Mouse (Mus musculus): ENCODE results near the gene Lama2. TPM values are rescaled to one million over a fixed set of nuclear protein-coding genes. Genes with fewer than 3 reads are reported as not detected.
A peak's percentile ranks its signal among the peaks of the same experiment; 100 is the strongest.
"Not testable (repeated sequence)": the region's sequence is repeated elsewhere in the genome, so short reads cannot be mapped to it uniquely, and the experiment has no call there.

Gene Lama2
- total and polyA plus RNA-seq, 2 experiments from 2014 or later, result 5.6 to 18.2 TPM

DNA sequence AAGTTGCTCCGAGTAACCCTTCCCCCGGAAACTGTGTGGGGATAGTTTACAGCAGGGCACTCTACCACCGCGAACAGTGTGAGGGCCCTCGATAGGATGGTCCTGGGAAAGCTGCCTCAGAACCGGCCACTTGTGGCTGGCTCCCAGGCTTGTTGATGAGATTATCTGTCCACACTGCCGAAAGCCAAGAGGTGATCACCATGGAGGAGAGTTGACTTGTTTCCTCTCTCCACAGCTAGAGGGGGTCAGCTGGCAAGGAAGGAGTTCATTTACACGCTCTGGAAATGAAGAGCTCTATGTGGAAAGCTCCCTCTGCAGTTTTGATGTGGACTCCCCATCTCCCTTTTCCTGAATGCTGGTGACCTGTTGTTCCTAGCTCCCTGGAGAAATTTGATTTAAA, 669.9 kb downstream of the Lama2 start:
- DNase-seq (ENCODE audit: low spot score) (peak; percentile 3), ATAC-seq (no peak)
- H3K27me3 ChIP-seq (ENCODE audit: insufficient read depth, low read length), result no peaks in the 10 kb centered on the region
- no peaks in the 10 kb centered on the region for H3K4me1 ChIP-seq (ENCODE audit: insufficient read depth, low read length)
- no peak overlapping the region for H3K4me3 ChIP-seq (ENCODE audit: low read length)
- no peak overlapping the region for H3K27ac ChIP-seq
- H3K36me3 ChIP-seq (ENCODE audit: insufficient read depth, low read length), result no peaks in the 10 kb centered on the region
- 75% methylated on average over 8 of the region's 8 CpGs for WGBS
- H3K9ac ChIP-seq (replicated peaks; ENCODE audit: low read length), result no peak overlapping the region
- TF ChIP-seq CTCF (IDR thresholded peaks at IDR 0.05; ENCODE audit: low read depth), result no peak
- H3K9me3 ChIP-seq (ENCODE audit: low read length), result no peaks in the 10 kb centered on the region
- no peak overlapping the region for H3K4me2 ChIP-seq (ENCODE audit: low read depth, low read length)

DNA sequence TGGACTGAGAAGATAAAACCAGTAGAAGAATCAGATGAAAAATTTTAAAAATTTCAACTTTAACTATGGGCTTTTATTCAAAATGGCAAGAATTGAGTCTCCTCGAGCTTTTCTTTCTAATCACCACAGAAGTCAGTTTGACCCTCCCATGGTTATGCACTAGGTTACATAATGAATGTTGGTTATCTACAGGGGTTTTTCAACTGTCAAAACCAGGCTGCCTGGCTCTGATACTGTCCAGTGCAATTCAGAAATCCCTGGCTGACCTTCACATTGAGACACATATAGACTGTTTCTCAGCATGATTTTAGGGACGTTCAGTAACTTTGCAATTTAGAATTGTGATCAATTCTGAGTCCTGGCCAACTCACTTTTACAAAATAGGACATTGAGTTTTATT, 671.2 kb downstream of the Lama2 start:
- Histone ChIP-seq H3K4me2 (ENCODE audit: low read depth, low read length) (no peak overlapping the region), H3K4me1 (ENCODE audit: insufficient read depth, low read length) (no peaks in the 10 kb centered on the region), H3K36me3 (ENCODE audit: insufficient read depth, low read length) (no peaks in the 10 kb centered on the region), H3K27me3 (ENCODE audit: insufficient read depth, low read length) (no peaks in the 10 kb centered on the region), H3K9ac (replicated peaks; ENCODE audit: low read length) (no peak overlapping the region), H3K4me3 (ENCODE audit: low read length) (no peak overlapping the region), H3K9me3 (ENCODE audit: low read length) (no peaks in the 10 kb centered on the region), H3K27ac (no peak overlapping the region)
- DNase-seq (ENCODE audit: low spot score) (no peak), ATAC-seq (no peak)
- no peak for TF ChIP-seq CTCF (IDR thresholded peaks at IDR 0.05; ENCODE audit: low read depth)
- 79% methylated on average over 2 of the region's 2 CpGs for WGBS

DNA sequence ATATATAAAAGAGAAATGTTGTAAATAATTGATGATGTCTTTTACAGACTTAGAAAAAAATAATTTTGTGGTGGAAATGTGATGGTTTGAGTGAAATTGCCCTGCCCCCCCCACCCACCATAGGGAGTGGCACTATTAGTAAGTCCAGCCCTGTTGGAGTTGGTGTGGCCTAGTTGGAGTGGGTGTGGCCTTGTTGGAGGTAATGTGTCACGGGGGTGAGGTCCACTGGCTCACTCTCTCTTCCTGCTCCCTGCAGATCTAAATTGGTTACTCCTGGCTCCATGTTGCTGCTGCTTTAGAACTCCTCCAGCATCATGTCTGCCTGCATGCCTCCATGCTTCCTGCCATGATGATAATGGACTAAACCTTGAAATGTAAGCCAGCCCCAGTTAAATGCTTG, 680.0 kb downstream of the Lama2 start:
- 53% methylated on average over 1 of the region's 1 CpGs for WGBS
- no peak for TF ChIP-seq CTCF (IDR thresholded peaks at IDR 0.05; ENCODE audit: low read depth)
- ATAC-seq, result no peak

DNA sequence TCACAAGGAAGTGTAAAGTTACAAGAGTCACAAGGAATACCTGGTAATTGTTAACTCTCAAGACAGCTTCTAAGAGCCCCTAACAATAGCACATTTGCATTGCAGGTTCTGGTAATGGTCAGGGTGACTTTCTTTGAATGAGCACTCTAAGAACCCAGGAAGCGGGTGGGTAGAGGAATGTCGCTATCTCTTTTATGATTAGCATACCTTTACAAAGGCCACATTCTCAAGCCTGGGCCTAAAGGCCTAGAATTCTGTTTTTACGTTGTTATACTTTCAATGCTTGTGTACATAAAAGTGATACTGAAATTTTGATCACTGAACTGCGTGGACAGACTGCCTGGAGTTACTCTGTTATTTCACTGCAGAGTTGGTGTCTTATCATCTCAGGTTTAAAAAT, 681.1 kb downstream of the Lama2 start:
- not testable (repeated sequence) for ATAC-seq; H3K9ac ChIP-seq (replicated peaks; ENCODE audit: low read length); H3K36me3 ChIP-seq (ENCODE audit: insufficient read depth, low read length); H3K4me2 ChIP-seq (ENCODE audit: low read depth, low read length); H3K4me3 ChIP-seq (ENCODE audit: low read length); DNase-seq (ENCODE audit: low spot score); H3K4me1 ChIP-seq (ENCODE audit: insufficient read depth, low read length); H3K27ac ChIP-seq; H3K9me3 ChIP-seq (ENCODE audit: low read length); H3K27me3 ChIP-seq (ENCODE audit: insufficient read depth, low read length)
- WGBS, result 83% methylated on average over 4 of the region's 4 CpGs

More for the DNA sequence above, 680.0 kb downstream of the Lama2 start:
- no peaks in the 10 kb centered on the region for H3K4me1 ChIP-seq (ENCODE audit: insufficient read depth, low read length)
- H3K4me3 ChIP-seq (ENCODE audit: low read length), result no peak overlapping the region
- no peak overlapping the region for H3K27ac ChIP-seq
- no peaks in the 10 kb centered on the region for H3K36me3 ChIP-seq (ENCODE audit: insufficient read depth, low read length)
- H3K4me2 ChIP-seq (ENCODE audit: low read depth, low read length), result no peak overlapping the region
- no peak for DNase-seq (ENCODE audit: low spot score)
- H3K27me3 ChIP-seq (ENCODE audit: insufficient read depth, low read length), result no peaks in the 10 kb centered on the region
- no peak overlapping the region for H3K9ac ChIP-seq (replicated peaks; ENCODE audit: low read length)
- H3K9me3 ChIP-seq (ENCODE audit: low read length), result no peaks in the 10 kb centered on the region

DNA sequence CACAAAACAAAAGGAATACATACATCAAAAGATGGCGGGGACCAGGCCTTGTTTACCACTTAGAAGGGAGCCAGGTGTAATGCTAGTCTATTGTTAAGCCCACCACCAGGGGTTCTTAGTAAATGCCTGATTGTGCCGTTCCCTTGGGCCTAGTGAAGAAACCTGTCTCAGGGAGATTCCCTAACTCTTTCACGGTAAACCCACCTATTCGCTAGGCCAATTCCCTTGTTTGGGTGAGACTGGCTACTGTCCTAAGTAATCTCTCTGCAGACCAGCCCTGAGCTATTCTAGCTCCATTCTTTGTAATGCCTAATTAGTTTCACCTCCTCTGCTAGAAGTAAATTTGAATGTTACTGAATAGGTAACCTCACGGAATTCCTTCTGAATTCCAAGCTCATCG, 683.5 kb downstream of the Lama2 start:
- H3K27ac ChIP-seq; H3K4me2 ChIP-seq (ENCODE audit: low read depth, low read length); H3K36me3 ChIP-seq (ENCODE audit: insufficient read depth, low read length); DNase-seq (ENCODE audit: low spot score); H3K4me3 ChIP-seq (ENCODE audit: low read length); H3K9me3 ChIP-seq (ENCODE audit: low read length); H3K9ac ChIP-seq (replicated peaks; ENCODE audit: low read length); H3K27me3 ChIP-seq (ENCODE audit: insufficient read depth, low read length); H3K4me1 ChIP-seq (ENCODE audit: insufficient read depth, low read length); ATAC-seq: not testable (repeated sequence)
- 86% methylated on average over 6 of the region's 6 CpGs for WGBS
